Mouse (Mus musculus) colon, adult 2 months (tissue): Measurements from ENCODE around the gene E2f8. TPM values are rescaled to one million over a fixed set of nuclear protein-coding genes. Genes with fewer than 3 reads are reported as not detected.

Experiments
- polyA plus RNA-seq: library from polyadenylated mRNA; depleted of rRNA; stranded (reverse); fragments of >200 nt; gene quantifications from 2 replicates; pipeline ENCODE4 v1.2.3, GENCODE M21; 2012; rRNA removed

The E2f8 gene
- polyA plus RNA-seq = 5.2 and 5.3 TPM in 2 replicates

GRCm38 (mm10) chr7:48881486-48881885 is at the start of gene E2f8:
E2f8 (minus strand) TSS chr7:48881596.

GRCm38 (mm10) chr7:48908521-48909341 is 27.3 kb upstream of the E2f8 start, which contains the start of gene Nav2:
Nav2 (plus strand) TSS chr7:48908716.

GRCm38 (mm10) chr7:48847820-48848650 is 33.4 kb downstream of the E2f8 start, which contains the start of gene Csrp3:
Csrp3 (minus strand) TSS chr7:48848033.

Other genes with a start within 250 kb of the E2f8 start
- not detected in 2 replicates for gene Mrgprb3, start 237.8 kb downstream of the E2f8 start, polyA plus RNA-seq
- gene Zdhhc13, start 92.6 kb downstream of the E2f8 start, polyA plus RNA-seq = 19.0 and 27.5 TPM in 2 replicates
- not detected in 2 replicates for gene Csrp3, start 33.6 kb downstream of the E2f8 start, polyA plus RNA-seq
- gene Nav2, start 27.1 kb upstream of the E2f8 start, polyA plus RNA-seq = 6.5 and 8.1 TPM in 2 replicates